Mouse (Mus musculus): ENCODE measurements around the gene Synj1.
A peak's percentile ranks its signal among the peaks of the same experiment; 100 is the strongest.

Gene Synj1

DNA sequence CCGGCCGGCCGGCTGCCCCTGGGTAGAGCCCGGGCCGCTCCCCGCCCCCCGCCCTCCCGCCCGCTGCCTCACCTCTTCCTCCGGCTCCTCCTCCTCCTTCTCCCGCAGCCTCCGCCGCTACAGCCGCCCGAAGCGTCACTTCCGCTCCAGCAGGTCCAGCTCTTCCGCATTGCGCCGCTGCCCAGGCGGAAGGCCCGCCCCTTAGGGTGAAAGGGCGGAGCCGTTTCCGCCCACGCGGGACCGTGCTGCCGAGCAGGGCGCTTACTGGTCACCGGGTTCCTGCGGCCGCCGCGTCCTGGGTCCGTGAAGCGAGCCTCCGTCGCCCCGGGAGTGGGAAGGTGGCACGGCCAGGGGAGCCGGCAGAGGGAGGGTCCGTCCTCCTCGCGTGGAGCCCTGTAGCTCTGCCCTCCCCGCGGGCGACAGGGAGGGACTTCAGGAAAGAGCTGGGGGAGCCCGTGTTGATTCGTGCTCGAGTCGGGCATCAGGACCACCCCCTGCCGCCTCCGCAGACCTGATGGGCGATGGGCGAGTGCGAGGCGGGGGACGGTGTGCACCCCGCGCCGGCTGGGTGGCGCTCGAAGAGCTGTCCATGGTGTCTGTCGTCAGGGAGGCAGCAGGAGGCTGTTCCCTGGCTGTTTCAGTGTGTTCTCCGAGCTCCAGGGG is at the start of gene Synj1:
Synj1 (minus strand) TSS at position 288 of the 663 bp plus-strand sequence.
- DNase-seq (ENCODE audit: low spot score in 2 of 2): peak; percentile 90 to 92

GRCm38 (mm10) chr16:91057741-91058140 is 46.6 kb upstream of the Synj1 start:
- DNase-seq (ENCODE audit: low spot score in 2 of 2): no peak

- DNase-seq (ENCODE audit: low spot score in 2 of 2): no peak
Measured at GRCm38 (mm10) chr16:91057261-91057660, 46.2 kb upstream of the Synj1 start.

- peak; percentile 72 to 86 for DNase-seq (ENCODE audit: low spot score in 2 of 2)
Measured at GRCm38 (mm10) chr16:91056043-91056821, 45.1 kb upstream of the Synj1 start.

- no peak for DNase-seq (ENCODE audit: low spot score in 2 of 2)
Measured at GRCm38 (mm10) chr16:91055150-91055549, 44.0 kb upstream of the Synj1 start.

DNA sequence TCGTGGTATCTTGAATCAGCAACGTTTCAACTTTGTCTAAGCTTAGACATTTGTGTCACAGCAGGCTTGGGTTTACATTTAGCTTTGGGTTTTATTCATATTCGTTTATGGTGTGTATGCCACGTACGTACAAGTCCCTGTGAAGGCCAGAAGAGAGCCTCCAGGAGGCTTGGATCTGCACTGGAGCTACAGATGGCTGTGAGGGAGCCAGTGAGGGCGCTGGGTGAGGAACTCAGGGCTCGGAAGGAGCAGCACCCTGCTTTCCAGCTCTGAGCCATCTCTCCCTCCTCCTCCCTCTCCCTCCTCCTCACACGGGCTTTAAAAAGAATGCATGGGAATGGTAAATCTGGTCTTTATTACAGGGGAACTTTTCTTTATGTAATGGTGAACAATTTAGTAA is 42.5 kb upstream of the Synj1 start:
- DNase-seq (ENCODE audit: low spot score in 2 of 2): no peak

- no peak for DNase-seq (ENCODE audit: low spot score in 2 of 2)
Measured at GRCm38 (mm10) chr16:91045511-91045910, 34.4 kb upstream of the Synj1 start.

DNA sequence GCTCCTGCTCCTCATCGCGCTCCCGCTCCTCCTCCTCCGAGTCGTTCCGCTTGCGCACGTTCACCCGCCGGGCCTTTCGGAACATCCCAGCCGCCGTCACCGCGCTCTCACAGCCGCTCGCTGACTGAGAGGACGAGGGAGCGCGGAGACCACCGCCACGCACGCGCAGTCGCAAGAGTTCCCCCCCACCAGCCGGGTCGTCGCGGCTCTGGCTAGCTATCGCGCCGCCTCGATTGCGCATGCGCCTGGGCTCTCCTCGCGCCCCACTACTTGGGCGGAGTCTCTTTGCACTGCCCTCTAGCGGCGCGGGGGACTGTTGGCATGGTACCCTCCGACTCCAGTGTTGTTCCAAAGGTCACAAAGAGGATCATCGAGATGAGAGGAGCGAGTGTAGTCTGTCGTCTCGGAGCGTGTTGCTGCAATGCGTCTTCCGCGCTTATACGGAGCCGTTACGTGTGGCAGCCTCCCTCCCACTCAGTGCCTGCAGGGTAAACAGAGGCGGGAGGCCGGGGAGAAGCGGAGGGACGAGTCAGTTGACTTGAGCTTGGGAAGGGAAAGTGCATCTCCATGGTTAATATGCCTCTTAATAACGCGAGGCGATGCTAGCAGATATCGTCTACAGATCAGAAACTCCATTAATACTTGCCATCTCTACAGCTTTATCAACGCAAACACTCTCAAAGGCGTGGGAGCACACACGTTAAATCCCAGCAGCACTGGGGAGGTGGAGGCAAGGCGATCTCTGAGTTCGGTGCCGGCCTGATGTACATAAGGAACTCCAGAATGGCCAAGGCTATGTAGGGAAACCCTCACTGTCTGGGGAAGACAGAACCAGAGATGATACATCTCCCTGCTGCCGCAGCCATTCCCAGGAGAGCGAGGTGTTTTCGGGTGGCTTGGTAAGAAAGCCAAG is 33.4 kb upstream of the Synj1 start, which contains the start of gene Paxbp1:
Paxbp1 (minus strand) TSS at position 274 of the 913 bp plus-strand sequence.
- DNase-seq (ENCODE audit: low spot score in 2 of 2): peak; percentile 96 to 98

GRCm38 (mm10) chr16:91043461-91044248 is 32.5 kb upstream of the Synj1 start:
- DNase-seq (ENCODE audit: low spot score in 2 of 2): peak; percentile 27 to 38

DNA sequence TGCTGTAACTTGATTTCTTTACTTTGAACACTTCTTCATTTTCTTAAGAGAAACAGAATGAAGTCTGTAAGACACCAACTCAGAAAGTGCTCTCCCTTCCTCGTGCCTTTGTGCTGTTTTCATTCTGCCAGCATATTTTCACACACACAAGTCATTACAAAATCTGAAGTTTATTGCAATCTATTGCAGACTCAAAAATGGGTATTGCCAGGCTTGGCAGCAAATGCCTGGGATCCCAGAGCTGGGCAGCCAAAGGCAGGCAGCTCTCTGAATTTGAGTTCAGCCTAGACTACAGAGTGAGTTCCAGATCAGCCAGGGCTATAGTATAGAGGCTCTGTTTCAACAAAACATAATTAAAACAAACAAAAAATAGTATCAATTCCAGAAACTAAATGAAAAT is 31.5 kb upstream of the Synj1 start:
- no peak for DNase-seq (ENCODE audit: low spot score in 2 of 2)

GRCm38 (mm10) chr16:91035866-91036265 is 24.8 kb upstream of the Synj1 start:
- no peak for DNase-seq (ENCODE audit: low spot score in 2 of 2)

DNA sequence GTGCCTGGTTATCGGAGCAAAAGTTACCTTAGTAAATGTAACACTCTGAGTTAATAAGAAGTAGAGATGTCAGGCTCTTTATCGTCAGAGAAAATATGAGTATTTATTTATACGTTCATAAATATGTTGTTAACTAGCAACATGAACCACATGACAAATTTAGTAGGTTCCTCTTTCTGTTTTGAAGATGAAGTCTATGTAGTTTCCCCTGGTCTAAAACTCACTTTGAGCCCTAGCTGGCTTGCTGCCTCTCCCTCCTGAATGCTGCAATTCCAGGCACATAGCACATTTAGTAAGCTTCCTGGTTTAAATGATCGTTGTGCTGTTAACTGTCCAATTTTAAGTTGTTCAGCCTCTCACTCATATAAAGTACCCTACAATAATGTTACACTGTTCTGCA is 19.6 kb upstream of the Synj1 start:
- DNase-seq (ENCODE audit: low spot score in 2 of 2): no peak

- DNase-seq (ENCODE audit: low spot score in 2 of 2): no peak
Measured at GRCm38 (mm10) chr16:91029901-91030300, 18.8 kb upstream of the Synj1 start.

DNA sequence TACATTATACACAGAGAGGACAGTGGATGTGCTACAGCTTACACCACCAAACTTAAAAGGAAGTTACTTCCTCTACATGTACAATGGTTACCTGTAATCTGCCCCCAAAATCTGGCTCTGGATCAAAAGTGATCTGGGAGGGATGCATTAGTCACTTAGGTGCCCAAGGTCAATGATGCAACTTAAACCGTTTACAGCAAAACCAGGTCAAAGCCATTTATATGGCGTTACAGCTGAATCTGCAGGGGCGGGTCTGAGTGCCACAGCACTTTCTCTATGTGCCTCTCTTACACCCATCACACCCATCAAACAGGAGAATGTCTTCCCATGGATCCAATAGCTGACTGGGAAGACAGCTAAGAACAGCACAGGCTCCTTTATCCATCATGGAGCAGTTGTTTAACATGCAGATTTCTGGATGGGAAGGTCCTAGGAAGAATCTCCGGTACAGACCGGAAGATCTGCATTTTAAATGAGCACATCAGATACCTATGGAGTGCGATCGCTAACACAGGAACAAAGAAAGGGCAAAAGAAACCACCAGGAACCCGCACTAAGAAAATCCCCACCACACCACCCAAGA is 18.1 kb upstream of the Synj1 start:
- DNase-seq (ENCODE audit: low spot score in 2 of 2): no peak

DNA sequence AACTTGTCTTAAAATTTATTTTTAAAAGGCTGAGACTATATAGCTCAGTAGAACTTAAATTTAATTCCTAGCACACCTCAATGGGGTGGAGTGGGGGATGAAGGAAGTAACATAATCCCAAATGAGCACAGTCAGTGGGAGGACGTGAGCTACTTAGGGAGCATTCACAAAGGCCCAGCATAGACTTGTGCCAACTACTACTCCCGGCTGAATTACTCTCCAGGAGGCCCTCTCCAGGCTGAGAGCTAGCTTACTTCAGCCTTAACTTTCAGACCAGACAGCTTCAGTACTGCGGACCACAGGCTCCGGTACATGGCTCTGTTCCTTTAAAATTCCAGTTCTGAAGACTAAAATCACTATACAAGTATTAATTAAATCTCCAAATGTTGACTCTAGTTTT is 15.2 kb upstream of the Synj1 start:
- DNase-seq (ENCODE audit: low spot score in 2 of 2): no peak

DNA sequence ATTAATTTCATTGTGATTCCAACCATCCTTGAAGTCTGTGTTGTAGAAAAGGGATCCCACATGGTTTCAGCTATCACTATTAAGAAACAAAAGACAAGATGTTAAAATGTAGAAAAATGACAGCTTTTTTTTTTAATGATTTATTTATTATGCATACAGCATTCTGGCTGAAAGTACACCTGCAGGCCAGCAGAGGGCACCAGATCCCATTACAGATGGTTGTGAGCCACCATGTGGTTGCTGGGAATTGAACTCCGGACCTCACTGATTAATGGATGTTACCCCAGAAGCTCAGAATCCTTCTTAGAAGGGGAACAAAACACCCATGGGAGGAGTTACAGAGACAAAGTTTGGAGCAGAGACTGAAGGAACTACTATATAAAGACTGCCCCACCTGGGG is 12.3 kb upstream of the Synj1 start:
- DNase-seq (ENCODE audit: low spot score in 2 of 2): no peak

GRCm38 (mm10) chr16:91020842-91021483 is 9.9 kb upstream of the Synj1 start:
- DNase-seq (ENCODE audit: low spot score in 2 of 2): no peak

GRCm38 (mm10) chr16:91019476-91019875 is 8.4 kb upstream of the Synj1 start:
- DNase-seq (ENCODE audit: low spot score in 2 of 2): no peak

DNA sequence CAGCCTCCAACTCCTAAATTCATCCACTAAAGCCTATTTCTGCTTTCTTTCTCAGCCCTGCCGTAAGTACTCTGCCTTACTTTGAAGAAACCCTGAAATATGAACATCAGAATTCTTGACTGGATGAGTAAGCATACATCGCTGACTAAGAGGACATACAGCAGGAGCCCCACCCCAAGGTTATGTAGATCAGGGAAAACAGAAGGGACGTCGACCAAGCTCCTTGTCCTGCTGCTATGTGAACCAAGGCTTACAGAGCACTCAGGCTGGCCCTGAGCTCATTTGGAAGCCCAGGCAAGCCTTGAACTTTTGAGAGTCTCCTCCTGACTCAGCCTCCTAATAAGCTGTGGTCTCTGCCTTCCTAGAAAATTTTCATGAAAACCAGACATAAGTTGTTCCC is 4.7 kb upstream of the Synj1 start:
- DNase-seq (ENCODE audit: low spot score in 2 of 2): no peak

- DNase-seq (ENCODE audit: low spot score in 2 of 2): no peak
Measured at GRCm38 (mm10) chr16:91011847-91012246, 739 bp upstream of the Synj1 start.

All from right cerebral cortex, postnatal 36 days (tissue).